Mouse (Mus musculus): ENCODE measurements around the gene Klk1b21.

DNA sequence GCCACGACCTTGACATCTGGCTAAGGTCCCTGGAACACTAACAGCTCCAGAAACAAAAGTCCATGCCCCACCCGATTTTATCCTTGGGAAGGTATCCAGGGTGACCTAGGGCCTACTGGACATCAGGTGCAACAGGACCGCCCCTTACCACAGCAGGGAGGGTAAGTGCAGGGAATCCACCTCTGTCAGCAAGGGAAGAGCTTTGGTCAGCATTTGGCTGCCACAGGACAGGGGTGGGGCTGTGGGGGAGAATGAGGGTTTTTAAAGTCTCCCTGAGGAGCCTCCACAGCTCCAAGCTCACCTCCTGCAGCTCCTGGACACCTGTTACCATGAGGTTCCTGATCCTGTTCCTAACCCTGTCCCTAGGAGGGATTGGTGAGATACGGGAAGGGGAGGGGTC is 10.2 kb downstream of the Klk1b21 start, which contains the start of gene Klk1b22:
- TF ChIP-seq POLR2A (IDR thresholded peaks at IDR 0.05; ENCODE audit: borderline replicate concordance, insufficient read depth, low read length) (no peak), CTCF (IDR thresholded peaks at IDR 0.05; ENCODE audit: borderline replicate concordance, insufficient read depth, low read depth, low read length) (no peak)
